Mouse (Mus musculus) limb, embryonic 11.5 days (tissue): ENCODE data around the gene Mamdc4. TPM values are rescaled to one million over a fixed set of nuclear protein-coding genes. Genes with fewer than 3 reads are reported as not detected.

Experiments used
- ATAC-seq: fragments of 200-750 bp; cut with Nextera tagmentation; 2 replicates; pipeline ENCODE4 v1.8.0; 2017; ENCODE audit warnings: low read depth; ENCODE audit not compliant: insufficient number of reproducible peaks, low FRiP score, low TSS enrichment
- DNase-seq: peaks from one replicate; pipeline ENCODE4 v3.0.0-alpha.2; 2015; ENCODE audit warnings: low spot score
- H3K27ac ChIP-seq: fragments of 300-500 bp; sonication (generic); replicated peaks from 2 replicates; pipeline ENCODE4 v1.5.1; 2014; ENCODE audit warnings: low read depth, mild to moderate bottlenecking, low read length
- H3K27me3 ChIP-seq: fragments of 300-500 bp; sonication (generic); 2 replicates; pipeline ENCODE4 v1.6.1; 2014; ENCODE audit warnings: mild to moderate bottlenecking, low read length, mixed read lengths; ENCODE audit not compliant: control insufficient read depth, insufficient read depth
- H3K36me3 ChIP-seq: fragments of 300-500 bp; sonication (generic); 2 replicates; pipeline ENCODE4 v1.6.1; 2014; ENCODE audit warnings: mild to moderate bottlenecking, low read length, moderate library complexity, mixed read lengths; ENCODE audit not compliant: control insufficient read depth, insufficient read depth
- H3K4me1 ChIP-seq: fragments of 300-500 bp; sonication (generic); 2 replicates; pipeline ENCODE4 v1.6.1; 2014; ENCODE audit warnings: low read length, mixed read lengths; ENCODE audit not compliant: control insufficient read depth, insufficient read depth
- H3K4me2 ChIP-seq: fragments of 300-500 bp; sonication (generic); 2 replicates; pipeline ENCODE4 v1.6.1; 2014; ENCODE audit warnings: low read depth, mild to moderate bottlenecking, moderate library complexity; ENCODE audit not compliant: severe bottlenecking
- H3K4me3 ChIP-seq: fragments of 300-500 bp; sonication (generic); 2 replicates; pipeline ENCODE4 v1.5.1; 2014; ENCODE audit warnings: low read depth, low read length
- H3K9ac ChIP-seq: fragments of 300-500 bp; sonication (generic); 2 replicates; pipeline ENCODE4 v1.6.1; 2014; ENCODE audit warnings: mild to moderate bottlenecking, low read length
- H3K9me3 ChIP-seq: fragments of 300-500 bp; sonication (generic); 2 replicates; pipeline ENCODE4 v1.6.1; 2016; ENCODE audit warnings: low read length; ENCODE audit not compliant: control insufficient read depth
- WGBS: fragments of 180-500 bp; shearing (Covaris S2); extraction: QIAGEN DNeasy Blood & Tissue Kit; methylation state at CpG from one replicate; pipeline ENCODE4 v1.1.7; 2014; 5-methylcytosine and 5-hydroxymethylcytosine counted together
- polyA plus RNA-seq: library from polyadenylated mRNA; unstranded; fragments of >200 nt; fragmentation: Nextera tagmentation; extraction: Ambion mirVana; gene quantifications from 2 replicates; pipeline ENCODE4 v1.2.1, GENCODE M21; 2014

Mamdc4 gene
- polyA plus RNA-seq, 1 experiment from 2014 or later: 7.0 TPM

GRCm38 (mm10) chr2:25551186-25551585, 23.5 kb downstream of the Mamdc4 start:
- H3K4me2 ChIP-seq: no peak overlapping the region
- H3K9ac ChIP-seq: no peak overlapping the region
- H3K9me3 ChIP-seq: no peaks in the 10 kb centered on the region
- H3K27ac ChIP-seq: no peak overlapping the region
- DNase-seq: no peak
- no peaks in the 10 kb centered on the region for H3K27me3 ChIP-seq
- no peak for ATAC-seq
- no peaks in the 10 kb centered on the region for H3K36me3 ChIP-seq
- H3K4me3 ChIP-seq: no peak overlapping the region
- H3K4me1 ChIP-seq: no peaks in the 10 kb centered on the region; the same call in 1 of the 2 replicates
- 35% methylated on average over 5 of the region's 5 CpGs for WGBS

DNA sequence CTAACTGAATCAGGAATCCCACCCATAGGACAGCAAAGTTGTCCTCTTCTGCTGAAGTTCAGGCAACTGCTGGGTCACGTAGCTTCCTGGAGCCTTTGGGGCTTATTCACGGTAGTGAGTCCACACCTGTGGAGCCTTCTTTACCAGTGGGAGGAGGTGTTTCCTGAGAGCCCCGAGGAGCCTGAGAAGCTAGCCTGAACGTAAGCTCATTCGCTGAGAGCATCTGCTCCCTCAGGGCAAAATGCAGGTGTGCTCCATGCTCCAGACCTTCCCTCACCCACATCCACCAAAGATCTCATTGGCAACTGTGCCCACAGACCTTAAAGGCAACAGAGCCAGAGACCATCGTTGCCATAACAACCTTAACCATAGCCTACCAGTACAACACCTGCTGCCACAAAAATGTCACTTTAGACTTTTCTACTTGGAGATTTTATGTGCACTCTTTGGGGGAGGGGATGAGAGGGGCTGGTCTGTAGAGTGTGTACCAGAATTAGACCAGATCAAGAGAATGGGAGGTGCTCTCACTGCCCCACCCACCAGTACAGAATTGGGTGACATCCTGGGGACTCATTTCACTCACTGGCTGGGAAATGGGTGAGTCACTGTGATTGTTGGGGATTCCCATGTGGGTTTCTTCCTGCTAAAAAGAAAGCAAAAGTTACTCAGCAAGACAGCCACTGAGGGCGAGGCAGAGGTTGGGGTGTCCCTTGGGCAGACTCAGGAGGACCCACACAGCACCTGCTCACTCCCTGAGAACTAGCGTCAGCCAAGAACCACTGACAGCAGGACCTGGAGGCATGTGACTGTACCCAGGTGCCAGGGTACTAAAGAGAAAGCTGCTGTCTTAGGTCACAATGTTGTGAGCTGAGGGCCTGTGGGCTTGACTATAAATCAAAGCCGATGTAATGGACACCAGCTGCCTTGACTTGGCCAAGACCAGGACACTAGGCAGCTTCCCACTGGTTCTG, 25.3 kb downstream of the Mamdc4 start:
- Histone ChIP-seq H3K9me3 (no peaks in the 10 kb centered on the region), H3K4me2 (no peak overlapping the region), H3K27ac (no peak overlapping the region), H3K36me3 (peaks cover 2% of the 10 kb centered on the region; the same call in 1 of the 2 replicates), H3K27me3 (no peaks in the 10 kb centered on the region), H3K9ac (no peak overlapping the region), H3K4me1 (peaks cover 4% of the 10 kb centered on the region; the same call in 1 of the 2 replicates), H3K4me3 (no peak overlapping the region)
- 70% methylated on average over 9 of the region's 9 CpGs for WGBS
- DNase-seq: no peak
- ATAC-seq: no peak

DNA sequence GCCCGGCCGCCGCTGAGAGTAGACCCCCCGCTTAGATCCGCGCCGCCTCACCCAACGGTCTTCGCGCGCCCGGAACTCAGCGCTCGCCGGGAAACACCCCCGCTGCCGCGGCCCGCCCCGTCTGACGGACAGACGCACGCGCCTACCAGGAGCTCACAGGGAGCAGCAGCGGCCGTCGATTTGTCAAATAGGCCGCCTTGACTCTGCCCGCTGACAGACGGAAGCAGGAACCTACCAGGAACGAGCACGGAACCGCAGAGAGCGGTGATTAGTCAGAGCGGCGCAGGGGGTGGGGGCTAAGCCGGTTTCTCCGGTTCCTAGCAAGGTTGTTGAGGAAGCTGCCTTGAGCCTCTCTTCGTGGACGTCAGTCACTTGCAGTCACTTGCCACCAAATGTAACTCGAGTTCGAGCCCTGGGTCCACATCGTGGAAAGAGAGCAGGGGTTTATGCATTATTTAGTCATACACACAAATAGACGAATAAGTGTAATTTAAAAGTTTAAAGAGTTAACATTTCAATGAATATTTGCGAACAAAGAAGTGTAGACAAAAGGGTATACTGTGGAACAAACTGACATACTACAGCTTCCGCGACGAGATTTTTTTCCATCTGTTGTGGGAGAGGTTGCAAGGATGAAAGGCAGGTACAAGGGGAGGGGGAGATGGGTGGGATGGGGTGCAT, 27.7 kb downstream of the Mamdc4 start, which contains the start of gene Traf2:
Gene Traf2 (minus strand): TSS at position 130 of the 681 bp plus-strand sequence.
- H3K4me1 ChIP-seq: peaks cover 4% of the 10 kb centered on the region; the same call in 1 of the 2 replicates
- DNase-seq (peak; percentile 99), ATAC-seq (peak; percentile 98)
- peak within 1 kb of the TSS; percentile 79 for H3K4me2 ChIP-seq
- peak within 1 kb of the TSS; percentile 83 for H3K9ac ChIP-seq
- no peaks in the 10 kb centered on the region for H3K9me3 ChIP-seq
- 3% methylated on average over 46 of the region's 48 CpGs for WGBS
- peak within 1 kb of the TSS; percentile 71; the same call in 1 of the 2 replicates for H3K27ac ChIP-seq
- peak within 1 kb of the TSS; percentile 70 for H3K4me3 ChIP-seq
- H3K27me3 ChIP-seq: no peaks in the 10 kb centered on the region
- peaks cover 2% of the 10 kb centered on the region; the same call in 1 of the 2 replicates for H3K36me3 ChIP-seq

DNA sequence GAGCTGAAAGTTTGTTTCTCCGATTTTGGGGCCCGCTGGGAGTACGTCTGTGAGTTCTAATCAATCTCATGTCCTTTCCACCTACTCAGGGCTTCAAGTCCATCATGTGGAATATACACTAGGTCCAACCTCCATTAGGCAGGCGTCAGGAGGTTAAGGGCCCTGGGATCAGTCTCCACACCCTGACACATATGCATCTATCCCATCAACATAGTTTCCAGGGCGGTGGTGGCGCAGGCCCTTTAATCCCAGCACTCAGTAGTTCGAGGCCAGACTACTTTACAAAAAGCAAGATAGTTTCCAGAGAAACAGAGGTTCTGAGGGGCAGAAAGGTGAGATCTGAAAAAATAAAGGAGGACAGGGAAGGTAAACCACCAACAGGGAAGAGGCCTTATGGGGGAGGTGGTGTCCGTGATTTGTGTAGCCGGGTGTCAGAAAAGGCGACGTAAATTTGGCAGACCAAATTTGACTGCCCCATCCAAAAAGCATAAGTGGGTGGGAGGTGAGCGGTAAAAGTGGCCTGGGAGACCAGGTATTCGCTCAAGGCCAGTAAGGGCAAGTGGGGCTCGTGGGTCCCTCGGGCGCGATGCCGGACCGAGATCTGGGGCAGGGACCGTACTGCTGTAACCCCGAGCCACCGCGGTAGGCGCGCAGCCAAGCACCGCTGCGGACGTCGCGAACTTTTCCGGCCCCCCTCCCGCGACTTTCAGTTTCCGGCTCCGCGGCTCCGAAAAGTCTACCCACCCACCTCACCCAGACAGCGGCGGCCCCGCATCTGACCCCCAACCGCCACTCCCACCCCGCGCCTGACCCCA, 28.4 kb downstream of the Mamdc4 start:
- no peaks in the 10 kb centered on the region for H3K9me3 ChIP-seq
- H3K27ac ChIP-seq: peak overlapping the region; percentile 71; the same call in 1 of the 2 replicates
- H3K4me3 ChIP-seq: peak overlapping the region; percentile 70
- 8% methylated on average over 41 of the region's 43 CpGs for WGBS
- no peak for DNase-seq
- H3K27me3 ChIP-seq: no peaks in the 10 kb centered on the region
- H3K36me3 ChIP-seq: peaks cover 2% of the 10 kb centered on the region; the same call in 1 of the 2 replicates
- peaks cover 6% of the 10 kb centered on the region; the same call in 1 of the 2 replicates for H3K4me1 ChIP-seq
- ATAC-seq: peak; percentile 71
- peak overlapping the region; percentile 83 for H3K9ac ChIP-seq
- peak overlapping the region; percentile 79 for H3K4me2 ChIP-seq

GRCm38 (mm10) chr2:25541644-25542367, 32.8 kb downstream of the Mamdc4 start:
- Histone ChIP-seq H3K4me1 (peaks cover 6% of the 10 kb centered on the region; the same call in 1 of the 2 replicates), H3K27ac (no peak overlapping the region), H3K9me3 (no peaks in the 10 kb centered on the region), H3K9ac (no peak overlapping the region), H3K4me2 (no peak overlapping the region), H3K36me3 (peaks cover 3% of the 10 kb centered on the region), H3K4me3 (no peak overlapping the region), H3K27me3 (no peaks in the 10 kb centered on the region)
- DNase-seq: no peak
- no peak for ATAC-seq
- WGBS: 80% methylated on average over 10 of the region's 10 CpGs

DNA sequence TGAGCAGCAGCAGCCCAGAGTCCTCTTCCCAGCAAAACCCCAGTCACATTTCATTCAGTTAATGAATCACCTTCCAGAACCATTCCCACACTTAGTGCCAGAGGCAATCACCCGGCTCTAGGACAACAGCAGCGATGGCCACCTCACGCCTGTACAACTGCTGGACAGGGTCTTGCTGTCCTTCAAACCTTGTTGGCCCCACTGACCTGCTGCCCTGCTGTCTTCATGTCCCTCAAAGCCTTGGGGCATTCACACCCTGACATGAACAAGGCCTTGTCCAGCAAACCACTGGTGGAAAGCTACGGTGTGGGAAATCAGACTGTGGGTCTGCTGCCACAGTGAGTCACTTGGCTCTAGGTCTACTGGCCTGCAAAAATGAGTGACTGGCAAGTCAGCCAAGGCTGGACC, 34.1 kb downstream of the Mamdc4 start:
- Histone ChIP-seq H3K4me3 (no peak overlapping the region), H3K9me3 (no peaks in the 10 kb centered on the region), H3K27me3 (no peaks in the 10 kb centered on the region), H3K27ac (no peak overlapping the region), H3K4me2 (no peak overlapping the region), H3K9ac (no peak overlapping the region), H3K36me3 (peaks cover 8% of the 10 kb centered on the region), H3K4me1 (0 out of 2 replicates have a peak, but pooled peaks cover 2% of the 10 kb centered on the region)
- ATAC-seq (no peak), DNase-seq (no peak)
- WGBS: 92% methylated on average over 4 of the region's 4 CpGs

DNA sequence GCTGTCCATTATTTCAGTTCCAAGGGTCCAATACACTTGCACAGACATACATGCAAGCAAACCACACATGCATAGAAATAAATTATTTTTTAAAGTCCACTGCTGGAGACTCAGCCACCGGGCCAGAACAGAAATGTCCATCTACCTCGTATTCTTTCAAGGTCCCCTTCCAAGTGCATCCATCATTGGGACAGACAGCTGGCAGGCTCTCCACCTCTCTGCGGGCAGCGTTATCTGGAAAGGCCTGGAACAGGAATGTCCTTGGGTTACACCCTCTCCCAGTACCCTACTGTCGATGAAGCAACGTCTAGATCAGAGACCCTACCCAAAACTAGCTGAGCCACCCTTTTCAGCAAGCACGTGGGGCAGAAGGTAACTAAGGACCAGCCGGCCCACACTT, 38.1 kb downstream of the Mamdc4 start:
- no peak overlapping the region for H3K9ac ChIP-seq
- 0 out of 2 replicates have a peak, but pooled peaks cover under 1% of the 10 kb centered on the region for H3K4me1 ChIP-seq
- H3K36me3 ChIP-seq: peaks cover 11% of the 10 kb centered on the region
- no peaks in the 10 kb centered on the region for H3K27me3 ChIP-seq
- H3K27ac ChIP-seq: no peak overlapping the region
- DNase-seq (no peak), ATAC-seq (no peak)
- H3K9me3 ChIP-seq: no peaks in the 10 kb centered on the region
- H3K4me3 ChIP-seq: no peak overlapping the region
- no peak overlapping the region for H3K4me2 ChIP-seq
- WGBS: 93% methylated on average over 8 of the region's 8 CpGs
